Mouse (Mus musculus) central nervous system, embryonic 11.5 days (tissue): ENCODE results near the gene Bora. TPM values are rescaled to one million over a fixed set of nuclear protein-coding genes. Genes with fewer than 3 reads are reported as not detected.

Source experiments
- polyA plus RNA-seq: library from polyadenylated mRNA; depleted of rRNA; stranded (reverse); fragments of >200 nt; gene quantifications from 2 replicates; pipeline ENCODE4 v1.2.3, GENCODE M21; 2012; rRNA removed

The Bora gene
- polyA plus RNA-seq = 38.6 and 42.0 TPM in 2 replicates

GRCm38 (mm10) chr14:99046031-99046781 lies at the start of gene Bora, which contains the start of gene Mzt1:
TSS of gene Bora (plus strand) at chr14:99046222.
TSS of gene Mzt1 (minus strand) at chr14:99046134.

GRCm38 (mm10) chr14:99099267-99099966 lies 53.4 kb downstream of the Bora start, which contains the start of the genes Pibf1 and Dis3:
TSS of gene Pibf1 (plus strand) at chr14:99099424.
TSS of gene Dis3 (minus strand) at chr14:99099770.

Other genes with a start within 250 kb of the Bora start
- gene Rpl36a-ps1, start 51.9 kb upstream of the Bora start, polyA plus RNA-seq = 5.7 and 17.2 TPM in 2 replicates
- 43.8 and 75.2 TPM in 2 replicates for gene Mzt1, start 88 bp upstream of the Bora start, polyA plus RNA-seq
- 13.7 and 14.4 TPM in 2 replicates for gene Pibf1, start 53.2 kb downstream of the Bora start, polyA plus RNA-seq
- 33.4 and 34.1 TPM in 2 replicates for gene Dis3, start 53.5 kb downstream of the Bora start, polyA plus RNA-seq